Mouse (Mus musculus): Measurements from ENCODE around the gene Trim41.

DNA sequence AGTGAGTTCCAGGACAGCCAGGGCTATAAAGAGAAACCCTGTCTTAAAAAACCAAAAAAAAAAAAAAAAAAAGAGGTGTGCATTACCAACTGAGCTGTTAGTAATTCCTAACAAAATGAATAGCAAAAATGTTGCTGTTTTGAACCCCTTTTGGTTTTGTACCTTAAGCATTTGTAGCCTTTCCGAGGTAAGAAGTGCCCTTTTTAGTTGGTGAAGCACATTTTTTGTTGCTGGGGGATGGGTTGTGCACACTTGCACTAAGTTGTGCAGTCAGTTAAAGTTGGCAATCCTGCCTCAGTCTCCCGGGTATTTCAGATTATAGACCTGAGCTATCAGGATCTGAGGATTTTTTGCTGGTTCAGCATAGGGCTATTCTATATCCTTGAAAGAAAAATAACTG, 12.2 kb downstream of the Trim41 start:
- TF ChIP-seq CTCF (IDR thresholded peaks at IDR 0.05; ENCODE audit: low read depth, low read length) (no peak), EP300 (IDR thresholded peaks at IDR 0.05; ENCODE audit: insufficient read depth, low read depth, low read length) (no peak), POLR2A (IDR thresholded peaks at IDR 0.05; ENCODE audit: insufficient read depth, low read length) (no peak)

Data from ES-Bruce4 (cell line).